Mouse (Mus musculus): ENCODE measurements around the gene Map2k5. TPM values are rescaled to one million over a fixed set of nuclear protein-coding genes. Genes with fewer than 3 reads are reported as not detected.

Gene Map2k5
- polyA plus RNA-seq, 1 experiment from 2014 or later = 39.4 TPM

DNA sequence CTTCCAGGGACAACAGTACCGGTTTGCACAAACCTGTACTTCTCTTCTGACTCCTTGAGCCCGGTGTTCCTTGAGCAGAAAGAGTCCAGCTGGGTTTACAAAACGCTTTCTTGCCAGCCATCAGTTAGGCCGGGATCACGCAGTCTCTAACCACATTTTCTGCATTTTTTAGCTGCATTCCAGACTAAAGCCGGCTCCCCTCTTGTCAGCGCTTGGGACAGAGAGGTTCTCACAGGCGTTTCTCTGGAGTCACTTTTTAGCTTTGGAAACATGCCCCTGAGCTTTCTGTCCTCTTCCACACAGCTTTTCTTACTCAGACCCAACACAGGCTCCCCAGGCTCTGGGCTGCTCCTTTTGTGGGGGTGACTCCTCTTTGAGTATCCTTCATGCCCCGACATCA, 230.4 kb downstream of the Map2k5 start:
- Histone ChIP-seq H3K36me3 (ENCODE audit: control insufficient read depth, insufficient read depth, low read length) (no peaks in the 10 kb centered on the region), H3K9me3 (ENCODE audit: control insufficient read depth, low read length) (no peaks in the 10 kb centered on the region), H3K4me1 (replicated peaks; ENCODE audit: control insufficient read depth, insufficient read depth, low read length) (peaks cover 26% of the 10 kb centered on the region), H3K27me3 (ENCODE audit: control insufficient read depth, insufficient read depth, low read length) (peaks cover 100% of the 10 kb centered on the region), H3K4me2 (ENCODE audit: low read depth, low read length, severe bottlenecking) (no peak overlapping the region), H3K27ac (ENCODE audit: low read depth, low read length) (no peak overlapping the region), H3K9ac (ENCODE audit: low read length) (no peak overlapping the region), H3K4me3 (ENCODE audit: low read depth, low read length) (no peak overlapping the region)
- WGBS = 1% methylated on average over 9 of the region's 9 CpGs
- no peak for DNase-seq (ENCODE audit: low spot score)
- ATAC-seq (replicated peaks; ENCODE audit: low FRiP score) = no peak

DNA sequence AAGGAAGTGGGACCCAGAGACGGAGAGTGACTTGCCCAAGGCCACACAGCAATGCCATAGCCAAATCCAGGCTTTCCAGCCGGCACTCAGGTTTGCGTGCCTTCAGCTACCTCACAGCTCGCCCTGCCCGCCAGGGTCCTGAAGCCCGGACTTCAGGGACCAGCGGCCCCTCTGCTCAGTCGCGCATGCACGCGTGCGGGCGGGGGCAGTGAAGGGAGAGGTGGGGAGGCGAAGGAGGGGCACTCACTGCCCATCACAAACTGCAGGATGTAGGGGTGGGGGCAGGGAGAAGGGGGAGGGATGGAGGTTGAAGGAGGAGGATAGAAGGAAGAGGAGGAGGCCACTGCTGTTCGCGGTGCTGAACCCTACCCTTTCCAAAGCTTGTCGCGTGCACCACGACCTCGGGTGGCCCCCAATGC, 230.8 kb downstream of the Map2k5 start:
- ATAC-seq (replicated peaks; ENCODE audit: low FRiP score) (no peak), DNase-seq (ENCODE audit: low spot score) (no peak)
- Histone ChIP-seq H3K9me3 (ENCODE audit: control insufficient read depth, low read length) (no peaks in the 10 kb centered on the region), H3K4me1 (replicated peaks; ENCODE audit: control insufficient read depth, insufficient read depth, low read length) (peaks cover 28% of the 10 kb centered on the region), H3K36me3 (ENCODE audit: control insufficient read depth, insufficient read depth, low read length) (no peaks in the 10 kb centered on the region), H3K27me3 (ENCODE audit: control insufficient read depth, insufficient read depth, low read length) (peaks cover 100% of the 10 kb centered on the region), H3K27ac (ENCODE audit: low read depth, low read length) (no peak overlapping the region), H3K9ac (ENCODE audit: low read length) (no peak overlapping the region), H3K4me2 (ENCODE audit: low read depth, low read length, severe bottlenecking) (0 out of 2 replicates have a peak overlapping the region, but pooled peaks have one; percentile 24), H3K4me3 (ENCODE audit: low read depth, low read length) (peak overlapping the region; percentile 12; the same call in 1 of the 2 replicates)
- WGBS = 0% methylated on average over 19 of the region's 20 CpGs

DNA sequence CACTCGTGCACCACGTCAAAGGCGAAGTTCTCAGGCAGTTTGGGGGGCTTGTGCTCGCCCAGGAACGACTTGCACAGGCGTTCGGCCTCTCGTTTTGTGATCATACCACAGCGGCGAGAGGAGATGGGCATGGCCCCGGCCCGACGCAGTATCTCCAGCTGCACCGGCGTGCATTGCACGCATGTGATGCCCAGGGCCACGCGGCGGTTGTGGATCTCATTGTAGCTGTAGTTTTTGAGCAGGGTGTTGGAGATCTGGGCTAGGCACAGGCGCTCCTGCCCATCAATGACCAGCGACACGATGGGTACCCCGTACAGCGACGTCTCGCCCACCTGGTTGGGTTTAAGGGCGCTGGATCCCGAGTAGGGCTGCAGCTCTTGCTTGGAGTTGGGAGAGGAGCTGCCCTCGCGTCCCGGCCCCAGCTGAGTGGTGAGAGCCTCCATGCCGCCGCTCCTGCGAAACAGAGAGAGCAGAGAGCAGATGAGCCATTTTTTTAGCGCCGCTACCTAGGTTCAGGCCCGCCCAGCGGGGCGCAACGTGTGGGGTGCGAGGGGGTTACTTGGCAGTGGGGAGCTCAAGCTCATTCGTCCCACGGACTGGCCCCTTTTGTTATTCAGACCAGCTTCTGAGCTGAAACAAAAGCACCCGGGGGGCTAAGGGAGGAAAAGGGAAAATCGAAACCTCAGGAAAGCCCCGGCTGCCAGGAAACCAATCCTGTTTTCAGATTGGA, 231.4 kb downstream of the Map2k5 start:
- DNase-seq (ENCODE audit: low spot score) (no peak), ATAC-seq (replicated peaks; ENCODE audit: low FRiP score) (no peak)
- Histone ChIP-seq H3K27ac (ENCODE audit: low read depth, low read length) (no peak overlapping the region), H3K4me2 (ENCODE audit: low read depth, low read length, severe bottlenecking) (peak overlapping the region; percentile 21; the same call in 1 of the 2 replicates), H3K4me3 (ENCODE audit: low read depth, low read length) (peak overlapping the region; percentile 12; the same call in 1 of the 2 replicates), H3K9ac (ENCODE audit: low read length) (no peak overlapping the region), H3K4me1 (replicated peaks; ENCODE audit: control insufficient read depth, insufficient read depth, low read length) (peaks cover 28% of the 10 kb centered on the region), H3K27me3 (ENCODE audit: control insufficient read depth, insufficient read depth, low read length) (peaks cover 100% of the 10 kb centered on the region), H3K9me3 (ENCODE audit: control insufficient read depth, low read length) (no peaks in the 10 kb centered on the region), H3K36me3 (ENCODE audit: control insufficient read depth, insufficient read depth, low read length) (no peaks in the 10 kb centered on the region)
- under 1% methylated on average over 46 of the region's 46 CpGs for WGBS

- DNase-seq (ENCODE audit: low spot score) (peak; percentile 69), ATAC-seq (replicated peaks; ENCODE audit: low FRiP score) (no peak)
- H3K4me3 ChIP-seq (ENCODE audit: low read depth, low read length) = peak overlapping the region; percentile 2; the same call in 1 of the 2 replicates
- H3K27me3 ChIP-seq (ENCODE audit: control insufficient read depth, insufficient read depth, low read length) = peaks cover 98% of the 10 kb centered on the region
- no peak overlapping the region for H3K27ac ChIP-seq (ENCODE audit: low read depth, low read length)
- no peak overlapping the region for H3K4me2 ChIP-seq (ENCODE audit: low read depth, low read length, severe bottlenecking)
- WGBS = 1% methylated on average over 73 of the region's 73 CpGs
- no peaks in the 10 kb centered on the region for H3K36me3 ChIP-seq (ENCODE audit: control insufficient read depth, insufficient read depth, low read length)
- no peak overlapping the region for H3K9ac ChIP-seq (ENCODE audit: low read length)
- peaks cover 28% of the 10 kb centered on the region for H3K4me1 ChIP-seq (replicated peaks; ENCODE audit: control insufficient read depth, insufficient read depth, low read length)
- H3K9me3 ChIP-seq (ENCODE audit: control insufficient read depth, low read length) = no peaks in the 10 kb centered on the region
These were observed 232.2 kb downstream of the Map2k5 start for GRCm38 (mm10) chr9:63145249-63146125.

DNA sequence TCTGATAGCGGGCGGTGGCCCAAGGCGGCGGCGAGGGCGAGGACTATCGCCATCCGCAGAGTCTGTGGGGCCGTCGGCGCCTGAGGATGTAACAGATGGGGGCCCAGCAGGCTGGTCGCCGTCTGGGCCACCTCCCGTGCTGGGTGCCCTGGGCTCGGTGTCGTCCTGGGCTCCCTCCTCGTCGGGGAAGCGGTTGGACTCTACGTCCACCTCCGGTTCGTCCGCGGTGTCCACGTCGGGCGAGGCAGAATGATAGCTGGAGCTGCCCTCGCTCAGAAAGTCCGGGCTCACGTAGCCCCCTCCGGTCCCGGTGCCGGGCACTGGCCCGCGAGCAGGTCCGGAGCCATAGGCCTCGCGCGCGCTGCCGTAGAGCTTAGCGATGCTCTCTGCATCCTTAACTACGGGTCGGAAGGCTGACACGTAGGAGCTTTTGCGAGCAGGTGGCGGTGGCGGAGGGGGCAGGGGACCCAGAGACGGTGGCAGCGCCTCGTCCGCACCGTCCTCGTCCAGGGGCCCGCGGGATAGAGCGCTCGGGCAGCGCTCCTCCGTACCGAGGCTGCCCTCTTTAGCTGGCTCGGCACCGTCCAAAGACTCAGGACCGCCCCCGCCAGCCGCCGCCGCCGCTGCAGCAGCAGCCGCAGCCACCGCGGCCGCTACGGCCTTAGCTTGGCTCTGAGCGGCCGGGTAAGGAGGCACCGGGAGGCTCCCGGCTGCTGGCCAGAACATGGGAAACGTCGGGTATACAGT, 233.0 kb downstream of the Map2k5 start:
- H3K4me1 ChIP-seq (replicated peaks; ENCODE audit: control insufficient read depth, insufficient read depth, low read length) = peaks cover 25% of the 10 kb centered on the region
- peaks cover 98% of the 10 kb centered on the region for H3K27me3 ChIP-seq (ENCODE audit: control insufficient read depth, insufficient read depth, low read length)
- H3K4me3 ChIP-seq (ENCODE audit: low read depth, low read length) = peak overlapping the region; percentile 7; the same call in 1 of the 2 replicates
- H3K9ac ChIP-seq (ENCODE audit: low read length) = no peak overlapping the region
- WGBS = 1% methylated on average over 80 of the region's 80 CpGs
- H3K27ac ChIP-seq (ENCODE audit: low read depth, low read length) = no peak overlapping the region
- H3K4me2 ChIP-seq (ENCODE audit: low read depth, low read length, severe bottlenecking) = no peak overlapping the region
- no peaks in the 10 kb centered on the region for H3K9me3 ChIP-seq (ENCODE audit: control insufficient read depth, low read length)
- no peak for DNase-seq (ENCODE audit: low spot score)
- no peak for ATAC-seq (replicated peaks; ENCODE audit: low FRiP score)
- H3K36me3 ChIP-seq (ENCODE audit: control insufficient read depth, insufficient read depth, low read length) = no peaks in the 10 kb centered on the region

GRCm38 (mm10) chr9:63143641-63144501, 233.8 kb downstream of the Map2k5 start:
- ATAC-seq (replicated peaks; ENCODE audit: low FRiP score) (no peak), DNase-seq (ENCODE audit: low spot score) (no peak)
- under 1% methylated on average over 47 of the region's 47 CpGs for WGBS
- no peak overlapping the region for H3K27ac ChIP-seq (ENCODE audit: low read depth, low read length)
- peak overlapping the region; percentile 7; the same call in 1 of the 2 replicates for H3K4me3 ChIP-seq (ENCODE audit: low read depth, low read length)
- H3K27me3 ChIP-seq (ENCODE audit: control insufficient read depth, insufficient read depth, low read length) = peaks cover 98% of the 10 kb centered on the region
- no peak overlapping the region for H3K4me2 ChIP-seq (ENCODE audit: low read depth, low read length, severe bottlenecking)
- no peaks in the 10 kb centered on the region for H3K9me3 ChIP-seq (ENCODE audit: control insufficient read depth, low read length)
- peaks cover 21% of the 10 kb centered on the region for H3K4me1 ChIP-seq (replicated peaks; ENCODE audit: control insufficient read depth, insufficient read depth, low read length)
- no peaks in the 10 kb centered on the region for H3K36me3 ChIP-seq (ENCODE audit: control insufficient read depth, insufficient read depth, low read length)
- H3K9ac ChIP-seq (ENCODE audit: low read length) = no peak overlapping the region

DNA sequence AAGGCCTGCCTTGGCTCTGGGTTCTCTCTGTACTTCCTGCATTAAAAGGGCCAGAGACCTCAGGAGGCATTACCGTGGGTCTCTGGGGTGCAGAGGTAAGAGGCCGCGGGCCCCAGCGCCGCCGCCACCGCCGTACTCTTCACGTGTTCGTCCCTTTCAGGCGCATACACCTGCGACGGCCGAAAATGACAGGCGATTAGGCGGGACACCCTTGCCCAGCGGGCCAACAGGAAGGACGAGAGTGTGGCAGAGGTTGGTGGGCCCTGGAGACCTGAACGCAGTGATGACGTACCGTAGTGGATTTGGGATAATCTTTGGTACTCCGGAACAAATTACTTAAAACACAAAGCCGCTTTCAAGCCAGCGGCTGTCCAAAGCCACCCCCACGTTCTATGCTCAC, 234.5 kb downstream of the Map2k5 start:
- H3K27ac ChIP-seq (ENCODE audit: low read depth, low read length) = no peak overlapping the region
- no peak for DNase-seq (ENCODE audit: low spot score)
- WGBS = 0% methylated on average over 25 of the region's 25 CpGs
- H3K9me3 ChIP-seq (ENCODE audit: control insufficient read depth, low read length) = no peaks in the 10 kb centered on the region
- H3K36me3 ChIP-seq (ENCODE audit: control insufficient read depth, insufficient read depth, low read length) = no peaks in the 10 kb centered on the region
- H3K4me3 ChIP-seq (ENCODE audit: low read depth, low read length) = no peak overlapping the region
- no peak overlapping the region for H3K9ac ChIP-seq (ENCODE audit: low read length)
- H3K4me2 ChIP-seq (ENCODE audit: low read depth, low read length, severe bottlenecking) = no peak overlapping the region
- peaks cover 23% of the 10 kb centered on the region for H3K4me1 ChIP-seq (replicated peaks; ENCODE audit: control insufficient read depth, insufficient read depth, low read length)
- H3K27me3 ChIP-seq (ENCODE audit: control insufficient read depth, insufficient read depth, low read length) = peaks cover 98% of the 10 kb centered on the region
- ATAC-seq (replicated peaks; ENCODE audit: low FRiP score) = no peak
